Mouse (Mus musculus) intestine, embryonic 15.5 days (tissue): ENCODE data around the gene BC037034. TPM values are rescaled to one million over a fixed set of nuclear protein-coding genes. Genes with fewer than 3 reads are reported as not detected.
A peak's percentile ranks its signal among the peaks of the same experiment; 100 is the strongest.
"Not testable (repeated sequence)": the region's sequence is repeated elsewhere in the genome, so short reads cannot be mapped to it uniquely, and the experiment has no call there.

Source experiments
- ATAC-seq: fragments of 200-750 bp; cut with Nextera tagmentation; 2 replicates; pipeline ENCODE4 v1.8.0; 2017; ENCODE audit warnings: moderate TSS enrichment, moderate library complexity
- H3K27ac ChIP-seq: fragments of 300-500 bp; sonication (generic); 2 replicates; pipeline ENCODE4 v1.5.1; 2015; ENCODE audit warnings: mild to moderate bottlenecking, inconsistent platforms
- H3K27me3 ChIP-seq: fragments of 300-500 bp; sonication (generic); replicated peaks from 2 replicates; pipeline ENCODE4 v1.6.1; 2015; ENCODE audit warnings: inconsistent platforms
- H3K36me3 ChIP-seq: fragments of 300-500 bp; sonication (generic); 2 replicates; pipeline ENCODE4 v1.6.1; 2015; ENCODE audit warnings: inconsistent platforms
- H3K4me1 ChIP-seq: fragments of 300-500 bp; sonication (generic); replicated peaks from 2 replicates; pipeline ENCODE4 v1.6.1; 2015; ENCODE audit warnings: inconsistent platforms
- H3K4me2 ChIP-seq: fragments of 300-500 bp; sonication (generic); replicated peaks from 2 replicates; pipeline ENCODE4 v1.6.1; 2015; ENCODE audit warnings: mild to moderate bottlenecking, inconsistent platforms
- H3K4me3 ChIP-seq: fragments of 300-500 bp; sonication (generic); replicated peaks from 2 replicates; pipeline ENCODE4 v1.5.1; 2015; ENCODE audit warnings: inconsistent platforms
- H3K9ac ChIP-seq: fragments of 300-500 bp; sonication (generic); 2 replicates; pipeline ENCODE4 v1.6.1; 2015; ENCODE audit warnings: inconsistent platforms
- H3K9me3 ChIP-seq: fragments of 300-500 bp; sonication (generic); 2 replicates; pipeline ENCODE4 v1.6.1; 2016; ENCODE audit warnings: inconsistent platforms
- WGBS: fragments of 180-500 bp; shearing (Covaris S2); methylation state at CpG from one replicate; pipeline ENCODE4 v1.1.7; 2015; 5-methylcytosine and 5-hydroxymethylcytosine counted together
- polyA plus RNA-seq: library from polyadenylated mRNA; unstranded; fragments of >200 nt; fragmentation: Nextera tagmentation; extraction: Ambion mirVana; gene quantifications from 2 replicates; pipeline ENCODE4 v1.2.1, GENCODE M21; 2015

The BC037034 gene
- polyA plus RNA-seq, 1 experiment from 2014 or later, result 4.8 TPM

DNA sequence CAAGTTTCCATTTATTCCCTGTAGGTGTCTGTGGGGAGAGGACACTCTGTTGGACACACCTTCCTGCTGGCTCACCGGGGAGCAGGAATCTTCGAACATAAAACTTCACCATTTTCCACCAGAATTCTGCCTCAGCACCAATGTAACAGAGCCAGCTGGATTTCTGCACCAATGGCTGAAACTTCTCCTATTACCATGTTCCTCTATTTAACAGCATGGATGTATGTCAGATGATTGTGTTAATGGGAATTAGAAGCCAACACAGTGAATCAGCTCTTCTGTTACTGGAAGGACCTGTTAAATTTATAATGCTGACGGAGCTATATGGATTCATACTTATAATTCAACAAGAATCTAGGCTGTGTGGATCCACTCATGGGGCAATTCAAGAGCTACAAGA, 34.3 kb downstream of the BC037034 start:
- WGBS, result 90% methylated on average over 3 of the region's 3 CpGs
- no peak for ATAC-seq
- H3K27me3 ChIP-seq, result no peaks in the 10 kb centered on the region

DNA sequence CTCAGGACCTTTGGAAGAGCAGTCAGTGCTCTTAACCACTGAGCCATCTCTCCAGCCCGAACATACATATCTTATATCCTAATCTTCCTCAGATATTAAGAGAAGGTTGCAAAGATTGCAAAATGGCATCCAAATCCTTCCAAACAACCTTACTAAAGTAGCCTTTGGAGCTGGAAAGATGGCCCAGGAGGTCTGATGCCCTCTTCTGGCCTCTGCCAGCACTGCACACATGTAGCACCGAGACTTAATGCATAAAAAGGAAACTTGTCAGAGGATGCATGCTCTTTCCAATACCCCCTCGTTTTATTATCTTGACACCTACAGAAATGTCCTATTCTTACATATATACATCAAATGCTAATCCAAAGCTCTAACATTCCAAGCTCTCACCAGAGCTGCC, 35.8 kb downstream of the BC037034 start:
- WGBS, result 59% methylated on average over 3 of the region's 3 CpGs
- no peak for ATAC-seq
- no peak overlapping the region for H3K27ac ChIP-seq
- no peaks in the 10 kb centered on the region for H3K27me3 ChIP-seq
- no peak overlapping the region for H3K4me3 ChIP-seq
- no peaks in the 10 kb centered on the region for H3K4me1 ChIP-seq
- no peaks in the 10 kb centered on the region for H3K36me3 ChIP-seq
- no peak overlapping the region for H3K9ac ChIP-seq
- no peaks in the 10 kb centered on the region for H3K9me3 ChIP-seq
- no peak overlapping the region for H3K4me2 ChIP-seq

More for the DNA sequence above, 34.3 kb downstream of the BC037034 start:
- no peak overlapping the region for H3K4me2 ChIP-seq
- no peaks in the 10 kb centered on the region for H3K9me3 ChIP-seq
- H3K36me3 ChIP-seq, result no peaks in the 10 kb centered on the region
- H3K4me3 ChIP-seq, result no peak overlapping the region
- H3K9ac ChIP-seq, result no peak overlapping the region
- no peak overlapping the region for H3K27ac ChIP-seq
- H3K4me1 ChIP-seq, result no peaks in the 10 kb centered on the region

- no peak for ATAC-seq
- no peak overlapping the region for H3K4me3 ChIP-seq
- WGBS, result 62% methylated on average over 2 of the region's 2 CpGs
- no peak overlapping the region for H3K4me2 ChIP-seq
- H3K27me3 ChIP-seq, result no peaks in the 10 kb centered on the region
- no peaks in the 10 kb centered on the region for H3K4me1 ChIP-seq
- H3K9ac ChIP-seq, result no peak overlapping the region
- no peaks in the 10 kb centered on the region for H3K36me3 ChIP-seq
- no peaks in the 10 kb centered on the region for H3K9me3 ChIP-seq
- no peak overlapping the region for H3K27ac ChIP-seq
Observed at GRCm38 (mm10) chr5:138227367-138227766, 36.5 kb downstream of the BC037034 start.

GRCm38 (mm10) chr5:138226491-138226890, 37.3 kb downstream of the BC037034 start:
- Histone ChIP-seq H3K27ac (no peak overlapping the region), H3K4me1 (no peaks in the 10 kb centered on the region), H3K4me3 (no peak overlapping the region), H3K27me3 (no peaks in the 10 kb centered on the region), H3K9me3 (no peaks in the 10 kb centered on the region), H3K4me2 (no peak overlapping the region), H3K36me3 (no peaks in the 10 kb centered on the region), H3K9ac (no peak overlapping the region)
- 71% methylated on average over 4 of the region's 4 CpGs for WGBS
- no peak for ATAC-seq

GRCm38 (mm10) chr5:138225700-138226099, 38.1 kb downstream of the BC037034 start, which contains the start of gene Nxpe5:
Nxpe5 (plus strand) TSS chr5:138225898.
- Histone ChIP-seq H3K4me3 (no peak within 1 kb of the TSS), H3K4me2 (no peak within 1 kb of the TSS), H3K9me3 (no peaks in the 10 kb centered on the region), H3K36me3 (no peaks in the 10 kb centered on the region), H3K9ac (no peak within 1 kb of the TSS), H3K27me3 (no peaks in the 10 kb centered on the region), H3K27ac (no peak within 1 kb of the TSS), H3K4me1 (no peaks in the 10 kb centered on the region)
- 50% methylated on average over 2 of the region's 2 CpGs for WGBS
- no peak for ATAC-seq

GRCm38 (mm10) chr5:138223287-138223686, 40.5 kb downstream of the BC037034 start:
- ATAC-seq, result no peak
- Histone ChIP-seq H3K4me3 (no peak overlapping the region), H3K27ac (no peak overlapping the region), H3K4me2 (no peak overlapping the region), H3K9ac (no peak overlapping the region), H3K36me3 (no peaks in the 10 kb centered on the region), H3K9me3 (no peaks in the 10 kb centered on the region), H3K4me1 (no peaks in the 10 kb centered on the region), H3K27me3 (no peaks in the 10 kb centered on the region)
- WGBS, result 53% methylated on average over 3 of the region's 3 CpGs

DNA sequence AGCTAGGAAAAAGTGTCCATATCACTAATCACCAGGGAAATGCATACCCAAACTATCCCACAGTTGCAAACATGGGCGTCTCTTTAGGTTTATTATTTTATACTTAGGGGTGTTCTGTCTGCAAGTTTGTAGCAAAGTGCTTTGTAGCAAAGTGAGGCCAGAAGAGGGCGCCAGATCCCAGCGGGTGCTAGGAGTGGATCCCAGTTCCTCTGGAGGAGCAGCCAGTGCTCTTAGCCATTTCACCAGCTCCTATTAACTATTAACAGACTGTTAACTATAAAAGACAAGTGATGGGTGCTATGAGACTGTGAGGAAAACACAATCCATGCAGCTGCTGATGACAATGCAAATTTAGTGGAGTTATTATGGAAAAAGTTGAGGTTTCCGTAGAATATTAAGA, 41.7 kb downstream of the BC037034 start:
- Histone ChIP-seq H3K9me3 (no peaks in the 10 kb centered on the region), H3K36me3 (no peaks in the 10 kb centered on the region), H3K27ac (no peak overlapping the region), H3K4me3 (no peak overlapping the region), H3K4me2 (no peak overlapping the region), H3K4me1 (no peaks in the 10 kb centered on the region), H3K27me3 (no peaks in the 10 kb centered on the region), H3K9ac (no peak overlapping the region)
- ATAC-seq, result peak; percentile 66
- WGBS, result 19% methylated on average over 4 of the region's 4 CpGs

GRCm38 (mm10) chr5:138219864-138220263, 44.0 kb downstream of the BC037034 start:
- Histone ChIP-seq H3K36me3 (no peaks in the 10 kb centered on the region), H3K9me3 (no peaks in the 10 kb centered on the region), H3K4me1 (no peaks in the 10 kb centered on the region), H3K27me3 (no peaks in the 10 kb centered on the region), H3K9ac (no peak overlapping the region), H3K27ac (no peak overlapping the region), H3K4me2 (no peak overlapping the region), H3K4me3 (no peak overlapping the region)
- no peak for ATAC-seq
- WGBS, result 47% methylated on average over 2 of the region's 2 CpGs

DNA sequence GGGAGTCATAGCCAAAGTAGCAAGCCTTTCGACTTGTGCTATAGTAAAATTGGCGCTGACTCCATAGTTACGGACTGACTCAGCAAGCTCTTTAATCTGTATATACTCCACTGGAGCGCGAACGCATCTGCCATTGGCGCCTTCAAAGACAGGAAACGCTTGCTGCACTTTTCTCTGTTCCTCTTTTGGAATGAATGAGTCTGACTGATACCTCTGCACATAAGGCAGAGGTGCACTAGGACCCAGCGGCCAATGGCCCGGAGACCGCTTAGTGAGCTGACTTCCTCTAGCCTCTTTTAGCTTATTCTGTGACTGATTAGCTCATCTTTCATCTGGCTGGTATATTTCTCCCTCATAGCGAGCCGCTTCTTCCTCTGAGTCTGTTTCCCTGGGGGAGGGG, 47.2 kb downstream of the BC037034 start:
- 93% methylated on average over 13 of the region's 13 CpGs for WGBS
- H3K4me1 ChIP-seq, H3K4me2 ChIP-seq, H3K4me3 ChIP-seq, H3K27ac ChIP-seq, H3K9ac ChIP-seq, H3K36me3 ChIP-seq, ATAC-seq, H3K9me3 ChIP-seq, H3K27me3 ChIP-seq: not testable (repeated sequence)

Other genes starting within 250 kb of the BC037034 start
- gene Smok3a, start 242.8 kb downstream of the BC037034 start, polyA plus RNA-seq, result not detected in 2 replicates
- gene Smok3b, start 242.6 kb downstream of the BC037034 start, polyA plus RNA-seq, result not detected in 2 replicates
- not detected in 2 replicates for gene Smok3c, start 210.8 kb downstream of the BC037034 start, polyA plus RNA-seq
- 13.7 and 15.0 TPM in 2 replicates for gene Zkscan1, start 178.9 kb downstream of the BC037034 start, polyA plus RNA-seq
- 43.3 and 45.9 TPM in 2 replicates for gene Zscan21, start 147.1 kb downstream of the BC037034 start, polyA plus RNA-seq
- gene Zfp113, start 108.3 kb downstream of the BC037034 start, polyA plus RNA-seq, result 15.8 and 16.4 TPM in 2 replicates
- gene Cops6, start 103.0 kb downstream of the BC037034 start, polyA plus RNA-seq, result 276 and 300 TPM in 2 replicates
- 19.8 and 20.6 TPM in 2 replicates for gene Ap4m1, start 92.0 kb downstream of the BC037034 start, polyA plus RNA-seq
- gene Mcm7, start 91.6 kb downstream of the BC037034 start, polyA plus RNA-seq, result 153 and 165 TPM in 2 replicates
- 67.8 and 70.0 TPM in 2 replicates for gene Taf6, start 76.6 kb downstream of the BC037034 start, polyA plus RNA-seq
- 37.0 and 38.8 TPM in 2 replicates for gene Cnpy4, start 76.5 kb downstream of the BC037034 start, polyA plus RNA-seq
- gene Mblac1, start 69.7 kb downstream of the BC037034 start, polyA plus RNA-seq, result 7.5 TPM in 2 replicates
- gene Nxpe5, start 38.1 kb downstream of the BC037034 start, polyA plus RNA-seq, result not detected in 2 replicates
- 80.6 and 90.1 TPM in 2 replicates for gene Lamtor4, start 8.6 kb downstream of the BC037034 start, polyA plus RNA-seq
- gene Gal3st4, start 8.8 kb upstream of the BC037034 start, polyA plus RNA-seq, result 1.0 and 1.4 TPM in 2 replicates
- gene Gm43720, start 15.9 kb upstream of the BC037034 start, polyA plus RNA-seq, result not detected in 2 replicates
- 13.7 and 15.2 TPM in 2 replicates for gene Gpc2, start 16.0 kb upstream of the BC037034 start, polyA plus RNA-seq
- 2.0 and 2.9 TPM in 2 replicates for gene Stag3, start 16.2 kb upstream of the BC037034 start, polyA plus RNA-seq
- 0.18 and 0.47 TPM in 2 replicates for gene Pvrig, start 77.9 kb upstream of the BC037034 start, polyA plus RNA-seq
- 24.0 and 27.3 TPM in 2 replicates for gene Zfp157, start 177.4 kb upstream of the BC037034 start, polyA plus RNA-seq